Mouse (Mus musculus) Patski (cell line): Measurements from ENCODE around the gene Vps11. TPM values are rescaled to one million over a fixed set of nuclear protein-coding genes. Genes with fewer than 3 reads are reported as not detected.
"Not testable (repeated sequence)": the region's sequence is repeated elsewhere in the genome, so short reads cannot be mapped to it uniquely, and the experiment has no call there.

Source experiments
- ATAC-seq: fragments of 100-300 bp; one replicate; pipeline ENCODE4 v1.8.0; 2021
- CTCF ChIA-PET: fragments of 350-600 bp; sonication (Branson Sonifier 250); formaldehyde crosslinking; loops from one replicate; lab custom pipeline; 2022; ENCODE audit warnings: inconsistent platforms; lab: Charles Lee
- POLR2A ChIA-PET: fragments of 350-600 bp; sonication (Branson Sonifier 250); formaldehyde crosslinking; loops from one replicate; lab custom pipeline; 2022; ENCODE audit warnings: antibody characterized with exemption, inconsistent platforms; lab: Charles Lee
- DNase-seq: peaks from one replicate; pipeline ENCODE4 v3.0.0-alpha.2; 2011; ENCODE audit warnings: low read depth, low spot score
- H3K27me3 ChIP-seq: fragments of 371-371 bp; one replicate; pipeline ENCODE4 v1.5.1; 2021
- CTCF ChIP-seq: fragments of 100-300 bp; IDR thresholded peaks from one replicate; pipeline ENCODE4 v1.5.1; 2021
- in situ Hi-C: fragments of 300-500 bp; cut with MboI; formaldehyde crosslinking; loops from 3 replicates; pipeline ENCODE4 v1.11.1; 2018; ENCODE audit warnings: low pct_unique_long_range_greater_than_20kb, mixed read lengths
- polyA plus RNA-seq: library from polyadenylated mRNA; unstranded; gene quantifications from one replicate; pipeline ENCODE4 v1.2.3, GENCODE M21; 2021

Gene Vps11
- polyA plus RNA-seq: 46.5 TPM

GRCm38 (mm10) chr9:44361190-44361917 lies at the start of gene Vps11:
Vps11 (minus strand) TSS chr9:44361670.
- POLR2A ChIA-PET: interaction anchor here (1.2 to 1.8 kb wide), 2 partner anchors 17 to 19 kb away, joined by 3 to 7 read pairs; partner anchors contain the start of gene Hyou1
- ATAC-seq (peak; percentile 65), DNase-seq (peak; percentile 83)
- no peaks in the 10 kb centered on the region for H3K27me3 ChIP-seq
- CTCF ChIA-PET: interaction anchor here (0.6 to 2.1 kb wide), 13 partner anchors 15 to 232 kb away, joined by 3 to 9 read pairs (median 3); partner anchors contain the start of genes Cbl, Hmbs, Hyou1 and Rps25
- TF ChIP-seq CTCF: no peak
- in situ Hi-C loops: no loop called here

GRCm38 (mm10) chr9:44410647-44411336 lies 49.3 kb upstream of the Vps11 start:
- no peak for DNase-seq
- in situ Hi-C loops: no loop called here
- TF ChIP-seq CTCF: no peak
- no peak for ATAC-seq
- ChIA-PET CTCF (interaction anchor here (0.6 to 1.1 kb wide), 2 partner anchors 27 to 49 kb away, joined by 3 read pairs; partner anchors contain the start of gene Vps11), POLR2A (interaction anchor here (0.6 to 1.6 kb wide), 2 partner anchors 9 to 80 kb away, joined by 3 read pairs; no protein-coding TSS in a partner anchor)
- no peaks in the 10 kb centered on the region for H3K27me3 ChIP-seq

- POLR2A ChIA-PET: interaction anchor here (1.0 to 2.9 kb wide), 3 partner anchors 9 to 30 kb away, joined by 3 to 15 read pairs (median 11); partner anchors contain the start of genes Ccdc84 and Slc37a4
- ATAC-seq, H3K27me3 ChIP-seq, DNase-seq, in situ Hi-C loops: not testable (repeated sequence)
- CTCF ChIA-PET: interaction anchor here (2.8 kb wide), 1 partner anchor 10 kb away, joined by 9 read pairs; the partner anchor contains the start of gene Ccdc84
Measured at GRCm38 (mm10) chr9:44408693-44409092, 47.2 kb upstream of the Vps11 start.

GRCm38 (mm10) chr9:44407752-44408097 lies 46.3 kb upstream of the Vps11 start:
- POLR2A ChIA-PET: interaction anchor here (1.0 to 2.9 kb wide), 3 partner anchors 10 to 29 kb away, joined by 3 to 15 read pairs (median 11); partner anchors contain the start of genes Ccdc84 and Slc37a4

GRCm38 (mm10) chr9:44406906-44407751 lies 45.7 kb upstream of the Vps11 start, which contains the start of the genes Rps25 and Trappc4:
Rps25 (plus strand) TSS chr9:44407139.
Trappc4 (minus strand) TSS chr9:44407600.
- in situ Hi-C loops: no loop called here
- no peak for TF ChIP-seq CTCF

More at GRCm38 (mm10) chr9:44407752-44408097, 46.3 kb upstream of the Vps11 start:
- DNase-seq (no peak), ATAC-seq (no peak)
- H3K27me3 ChIP-seq: no peaks in the 10 kb centered on the region
- no peak for TF ChIP-seq CTCF
- in situ Hi-C loops: no loop called here
- CTCF ChIA-PET: interaction anchor here (1.0 to 2.8 kb wide), 2 partner anchors 9 to 11 kb away, joined by 3 to 9 read pairs; partner anchors contain the start of gene Ccdc84

GRCm38 (mm10) chr9:44405011-44405410 lies 43.5 kb upstream of the Vps11 start:
- DNase-seq (no peak), ATAC-seq (no peak)
- H3K27me3 ChIP-seq: no peaks in the 10 kb centered on the region
- no peak for TF ChIP-seq CTCF
- in situ Hi-C loops: no loop called here
- ChIA-PET POLR2A (no interaction called here), CTCF (no interaction called here)

More at GRCm38 (mm10) chr9:44406906-44407751, 45.7 kb upstream of the Vps11 start, which contains the start of the genes Rps25 and Trappc4:
- ChIA-PET CTCF (interaction anchor here (0.6 to 2.8 kb wide), 3 partner anchors 8 to 46 kb away, joined by 3 to 9 read pairs (median 3); partner anchors contain the start of genes Ccdc84 and Vps11), POLR2A (interaction anchor here (2.9 kb wide), 2 partner anchors 9 to 11 kb away, joined by 11 to 15 read pairs; partner anchors contain the start of genes Ccdc84 and Slc37a4)
- DNase-seq (peak; percentile 74), ATAC-seq (peak; percentile 90)
- no peaks in the 10 kb centered on the region for H3K27me3 ChIP-seq

GRCm38 (mm10) chr9:44401081-44401480 lies 39.6 kb upstream of the Vps11 start:
- TF ChIP-seq CTCF: no peak
- no peak for DNase-seq
- H3K27me3 ChIP-seq: no peaks in the 10 kb centered on the region
- ATAC-seq: no peak
- POLR2A ChIA-PET: interaction anchor here (1.5 kb wide), 1 partner anchor 10 kb away, joined by 3 read pairs; no protein-coding TSS in a partner anchor
- in situ Hi-C loops: no loop called here
- CTCF ChIA-PET: interaction anchor here (1.0 kb wide), 1 partner anchor 40 kb away, joined by 3 read pairs; the partner anchor contains the start of gene Vps11

- ATAC-seq (no peak), DNase-seq (no peak)
- no peak for TF ChIP-seq CTCF
- POLR2A ChIA-PET: interaction anchor here (0.7 to 1.0 kb wide), 2 partner anchors 19 to 505 kb away, joined by 4 to 5 read pairs; partner anchors contain the start of gene Ccdc84
- in situ Hi-C loops: no loop called here
- H3K27me3 ChIP-seq: no peaks in the 10 kb centered on the region
- CTCF ChIA-PET: interaction anchor here (0.9 kb wide), 1 partner anchor 11 kb away, joined by 3 read pairs; no protein-coding TSS in a partner anchor
Measured at GRCm38 (mm10) chr9:44399795-44400114, 38.3 kb upstream of the Vps11 start.
